Mouse (Mus musculus) olfactory bulb, adult 2 months (tissue): ENCODE measurements at regions not wholly inside any gene's neighbourhood (a gene's known extent, or its start where the extent isn't known, plus 50 kb on each side); places are given as distances from the start of the nearest gene placed in this dataset.

Source experiments
- CTCF ChIP-seq: fragments of 200-500 bp; IDR thresholded peaks from 2 replicates; pipeline ENCODE4 v1.5.1; 2012; ENCODE audit warnings: low read depth, mild to moderate bottlenecking, low read length, moderate library complexity; ENCODE audit not compliant: insufficient read depth
- POLR2A ChIP-seq: fragments of 200-500 bp; IDR thresholded peaks from 2 replicates; pipeline ENCODE4 v1.6.1; 2012; ENCODE audit warnings: mild to moderate bottlenecking, low read depth, low read length, moderate library complexity; ENCODE audit not compliant: insufficient read depth

DNA sequence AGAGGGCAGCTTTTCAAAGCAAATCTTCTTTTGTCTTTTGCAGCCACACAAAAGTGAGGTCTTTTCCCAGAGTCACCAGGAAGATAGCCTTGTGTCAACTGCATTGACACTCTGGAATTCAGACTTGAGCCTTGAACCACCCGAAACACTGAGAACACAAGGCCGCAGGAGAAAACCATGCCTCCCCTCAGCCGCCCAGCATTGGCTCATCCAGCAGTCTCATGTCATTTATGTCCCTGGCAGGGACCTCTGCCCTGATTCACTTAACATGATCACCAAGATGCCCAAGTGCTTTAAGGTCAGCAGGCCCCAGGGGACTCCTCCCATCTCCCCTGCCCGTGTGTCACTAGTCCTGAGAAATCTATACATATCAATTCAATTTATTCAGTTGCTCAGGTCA is 173.1 kb upstream of the Kdm8 start:
- TF ChIP-seq CTCF (no peak), POLR2A (no peak)
